In genomic region chr4:106977218-106977651, GRCm38 (mm10) we compare ENCODE assay signal across 1 mouse cellular context.
TF ChIP-seq lines count a peak whose summit lies in the region.

No protein-coding gene starts in this region.

TF ChIP-seq in CH12.LX, 34 proteins besides CTCF, POLR2A, EP300 and RAD21 (continued from another document):
- TF ChIP-seq JUND (conservative IDR thresholded peaks at IDR 0.05; ENCODE audit: low read depth, low read length), result peak; percentile 95
- no peak for TF ChIP-seq CHD1 (IDR thresholded peaks at IDR 0.05; ENCODE audit: low read depth, low read length)
- 0 out of 2 replicates have a peak, but pooled peaks have one; percentile 30 for TF ChIP-seq SIN3A (IDR thresholded peaks at IDR 0.05; ENCODE audit: low read length)
- TF ChIP-seq JUN (IDR thresholded peaks at IDR 0.05; ENCODE audit: insufficient read depth, low read depth, low read length), result peak; percentile 83
- TF ChIP-seq SMC3 (IDR thresholded peaks at IDR 0.05; ENCODE audit: low read depth, low read length), result no peak; the same call in 1 of the 2 replicates
- TF ChIP-seq E2F4 (IDR thresholded peaks at IDR 0.05; ENCODE audit: insufficient replicate concordance, low read depth, low read length), result no peak
- peak; percentile 81; the same call in 1 of the 2 replicates for TF ChIP-seq CHD2 (IDR thresholded peaks at IDR 0.05; ENCODE audit: low read length)
- no peak for TF ChIP-seq PAX5 (IDR thresholded peaks at IDR 0.05; ENCODE audit: low read length)
- no peak for TF ChIP-seq UBTF (IDR thresholded peaks at IDR 0.05; ENCODE audit: low read depth, low read length)
- TF ChIP-seq KAT2A (IDR thresholded peaks at IDR 0.05; ENCODE audit: insufficient replicate concordance, low read length), result no peak
- no peak for TF ChIP-seq USF2 (conservative IDR thresholded peaks at IDR 0.05; ENCODE audit: low read depth, low read length)
- no peak for TF ChIP-seq MYC (IDR thresholded peaks at IDR 0.05; ENCODE audit: low read depth, low read length)
